Mouse (Mus musculus): Measurements from ENCODE around the gene Ptcd1. TPM values are rescaled to one million over a fixed set of nuclear protein-coding genes. Genes with fewer than 3 reads are reported as not detected.
A peak's percentile ranks its signal among the peaks of the same experiment; 100 is the strongest.
"Not testable (repeated sequence)": the region's sequence is repeated elsewhere in the genome, so short reads cannot be mapped to it uniquely, and the experiment has no call there.

Ptcd1 gene
- polyA plus RNA-seq, 1 experiment from 2014 or later, result 15.6 TPM

GRCm38 (mm10) chr5:145114071-145114605 is 52.8 kb downstream of the Ptcd1 start, which contains the start of gene Arpc1b:
TSS of gene Arpc1b (plus strand) at chr5:145114215.
- peak within 1 kb of the TSS; percentile 56 for H3K9ac ChIP-seq (ENCODE audit: low read length)
- no peaks in the 10 kb centered on the region for H3K4me1 ChIP-seq (ENCODE audit: control insufficient read depth, insufficient read depth, low read length)
- H3K4me3 ChIP-seq (ENCODE audit: low read depth, low read length), result peak within 1 kb of the TSS; percentile 50
- H3K9me3 ChIP-seq (ENCODE audit: control insufficient read depth, low read length), result no peaks in the 10 kb centered on the region
- DNase-seq (ENCODE audit: low spot score, missing footprints) (peak; percentile 91), ATAC-seq (ENCODE audit: low FRiP score) (peak; percentile 79)
- 2% methylated on average over 37 of the region's 53 CpGs for WGBS
- H3K27me3 ChIP-seq (ENCODE audit: control insufficient read depth, insufficient read depth, low read length), result peaks cover 12% of the 10 kb centered on the region
- no peak within 1 kb of the TSS for H3K27ac ChIP-seq (ENCODE audit: low read depth, low read length)
- H3K36me3 ChIP-seq (ENCODE audit: control insufficient read depth, insufficient read depth, low read length), result peaks cover 7% of the 10 kb centered on the region; the same call in 1 of the 2 replicates
- peak within 1 kb of the TSS; percentile 59 for H3K4me2 ChIP-seq

GRCm38 (mm10) chr5:145113416-145113815 is 53.5 kb downstream of the Ptcd1 start:
- H3K4me1 ChIP-seq (ENCODE audit: control insufficient read depth, insufficient read depth, low read length), result no peaks in the 10 kb centered on the region
- no peak overlapping the region for H3K4me3 ChIP-seq (ENCODE audit: low read depth, low read length)
- 54% methylated on average over 2 of the region's 2 CpGs for WGBS
- DNase-seq (ENCODE audit: low spot score, missing footprints), result no peak
- H3K9me3 ChIP-seq (ENCODE audit: control insufficient read depth, low read length), result no peaks in the 10 kb centered on the region
- H3K4me2 ChIP-seq, result no peak overlapping the region
- no peak overlapping the region for H3K27ac ChIP-seq (ENCODE audit: low read depth, low read length)
- H3K9ac ChIP-seq (ENCODE audit: low read length), result no peak overlapping the region
- peaks cover 12% of the 10 kb centered on the region for H3K27me3 ChIP-seq (ENCODE audit: control insufficient read depth, insufficient read depth, low read length)
- no peak for ATAC-seq (ENCODE audit: low FRiP score)
- H3K36me3 ChIP-seq (ENCODE audit: control insufficient read depth, insufficient read depth, low read length), result peaks cover 11% of the 10 kb centered on the region

GRCm38 (mm10) chr5:145112566-145112965 is 54.3 kb downstream of the Ptcd1 start:
- Histone ChIP-seq H3K9ac (ENCODE audit: low read length) (no peak overlapping the region), H3K4me2 (no peak overlapping the region), H3K27ac (ENCODE audit: low read depth, low read length) (no peak overlapping the region), H3K9me3 (ENCODE audit: control insufficient read depth, low read length) (no peaks in the 10 kb centered on the region), H3K27me3 (ENCODE audit: control insufficient read depth, insufficient read depth, low read length) (peaks cover 12% of the 10 kb centered on the region), H3K4me1 (ENCODE audit: control insufficient read depth, insufficient read depth, low read length) (no peaks in the 10 kb centered on the region), H3K4me3 (ENCODE audit: low read depth, low read length) (no peak overlapping the region), H3K36me3 (ENCODE audit: control insufficient read depth, insufficient read depth, low read length) (peaks cover 11% of the 10 kb centered on the region)
- DNase-seq (ENCODE audit: low spot score, missing footprints) (no peak), ATAC-seq (ENCODE audit: low FRiP score) (no peak)
- WGBS, result 83% methylated on average over 8 of the region's 8 CpGs

- Histone ChIP-seq H3K4me3 (ENCODE audit: low read depth, low read length) (no peak overlapping the region), H3K9ac (ENCODE audit: low read length) (no peak overlapping the region), H3K4me2 (no peak overlapping the region), H3K4me1 (ENCODE audit: control insufficient read depth, insufficient read depth, low read length) (no peaks in the 10 kb centered on the region), H3K9me3 (ENCODE audit: control insufficient read depth, low read length) (no peaks in the 10 kb centered on the region), H3K36me3 (ENCODE audit: control insufficient read depth, insufficient read depth, low read length) (peaks cover 11% of the 10 kb centered on the region), H3K27ac (ENCODE audit: low read depth, low read length) (no peak overlapping the region), H3K27me3 (ENCODE audit: control insufficient read depth, insufficient read depth, low read length) (peaks cover 12% of the 10 kb centered on the region)
- no peak for ATAC-seq (ENCODE audit: low FRiP score)
- no peak for DNase-seq (ENCODE audit: low spot score, missing footprints)
- WGBS, result 94% methylated on average over 6 of the region's 6 CpGs
Observed at GRCm38 (mm10) chr5:145110401-145110800, 56.5 kb downstream of the Ptcd1 start.

GRCm38 (mm10) chr5:145105694-145106275 is 61.1 kb downstream of the Ptcd1 start:
- Histone ChIP-seq H3K4me1 (ENCODE audit: control insufficient read depth, insufficient read depth, low read length) (no peaks in the 10 kb centered on the region), H3K4me3 (ENCODE audit: low read depth, low read length) (no peak overlapping the region), H3K27ac (ENCODE audit: low read depth, low read length) (no peak overlapping the region), H3K4me2 (no peak overlapping the region), H3K27me3 (ENCODE audit: control insufficient read depth, insufficient read depth, low read length) (no peaks in the 10 kb centered on the region), H3K36me3 (ENCODE audit: control insufficient read depth, insufficient read depth, low read length) (peaks cover 32% of the 10 kb centered on the region), H3K9ac (ENCODE audit: low read length) (no peak overlapping the region), H3K9me3 (ENCODE audit: control insufficient read depth, low read length) (no peaks in the 10 kb centered on the region)
- ATAC-seq (ENCODE audit: low FRiP score) (no peak), DNase-seq (ENCODE audit: low spot score, missing footprints) (no peak)
- WGBS, result 94% methylated on average over 9 of the region's 9 CpGs

- no peak overlapping the region for H3K4me2 ChIP-seq
- no peak for DNase-seq (ENCODE audit: low spot score, missing footprints)
- no peak overlapping the region for H3K9ac ChIP-seq (ENCODE audit: low read length)
- no peak overlapping the region for H3K27ac ChIP-seq (ENCODE audit: low read depth, low read length)
- no peaks in the 10 kb centered on the region for H3K27me3 ChIP-seq (ENCODE audit: control insufficient read depth, insufficient read depth, low read length)
- no peak for ATAC-seq (ENCODE audit: low FRiP score)
- H3K36me3 ChIP-seq (ENCODE audit: control insufficient read depth, insufficient read depth, low read length), result peaks cover 30% of the 10 kb centered on the region
- 90% methylated on average over 9 of the region's 9 CpGs for WGBS
- H3K4me3 ChIP-seq (ENCODE audit: low read depth, low read length), result no peak overlapping the region
- no peaks in the 10 kb centered on the region for H3K4me1 ChIP-seq (ENCODE audit: control insufficient read depth, insufficient read depth, low read length)
- no peaks in the 10 kb centered on the region for H3K9me3 ChIP-seq (ENCODE audit: control insufficient read depth, low read length)
Observed at GRCm38 (mm10) chr5:145104328-145104727, 62.6 kb downstream of the Ptcd1 start.

GRCm38 (mm10) chr5:145102706-145103105 is 64.2 kb downstream of the Ptcd1 start:
- no peaks in the 10 kb centered on the region for H3K9me3 ChIP-seq (ENCODE audit: control insufficient read depth, low read length)
- no peaks in the 10 kb centered on the region for H3K27me3 ChIP-seq (ENCODE audit: control insufficient read depth, insufficient read depth, low read length)
- no peak overlapping the region for H3K4me2 ChIP-seq
- H3K9ac ChIP-seq (ENCODE audit: low read length), result no peak overlapping the region
- H3K27ac ChIP-seq (ENCODE audit: low read depth, low read length), result no peak overlapping the region
- ATAC-seq (ENCODE audit: low FRiP score) (no peak), DNase-seq (ENCODE audit: low spot score, missing footprints) (no peak)
- 90% methylated on average over 4 of the region's 4 CpGs for WGBS
- H3K4me1 ChIP-seq (ENCODE audit: control insufficient read depth, insufficient read depth, low read length), result no peaks in the 10 kb centered on the region
- H3K4me3 ChIP-seq (ENCODE audit: low read depth, low read length), result no peak overlapping the region
- peaks cover 26% of the 10 kb centered on the region for H3K36me3 ChIP-seq (ENCODE audit: control insufficient read depth, insufficient read depth, low read length)

GRCm38 (mm10) chr5:145101451-145101850 is 65.5 kb downstream of the Ptcd1 start:
- not testable (repeated sequence) for H3K4me3 ChIP-seq (ENCODE audit: low read depth, low read length); H3K4me1 ChIP-seq (ENCODE audit: control insufficient read depth, insufficient read depth, low read length); ATAC-seq (ENCODE audit: low FRiP score); H3K27me3 ChIP-seq (ENCODE audit: control insufficient read depth, insufficient read depth, low read length); H3K9me3 ChIP-seq (ENCODE audit: control insufficient read depth, low read length); H3K27ac ChIP-seq (ENCODE audit: low read depth, low read length); H3K9ac ChIP-seq (ENCODE audit: low read length); H3K4me2 ChIP-seq; DNase-seq (ENCODE audit: low spot score, missing footprints)
- peaks cover 29% of the 10 kb centered on the region for H3K36me3 ChIP-seq (ENCODE audit: control insufficient read depth, insufficient read depth, low read length)
- WGBS, result 95% methylated on average over 11 of the region's 11 CpGs

GRCm38 (mm10) chr5:145100960-145101359 is 65.9 kb downstream of the Ptcd1 start:
- Histone ChIP-seq H3K4me2 (no peak overlapping the region), H3K36me3 (ENCODE audit: control insufficient read depth, insufficient read depth, low read length) (peaks cover 32% of the 10 kb centered on the region), H3K9me3 (ENCODE audit: control insufficient read depth, low read length) (no peaks in the 10 kb centered on the region), H3K9ac (ENCODE audit: low read length) (no peak overlapping the region), H3K27ac (ENCODE audit: low read depth, low read length) (no peak overlapping the region), H3K4me3 (ENCODE audit: low read depth, low read length) (no peak overlapping the region), H3K27me3 (ENCODE audit: control insufficient read depth, insufficient read depth, low read length) (no peaks in the 10 kb centered on the region), H3K4me1 (ENCODE audit: control insufficient read depth, insufficient read depth, low read length) (no peaks in the 10 kb centered on the region)
- ATAC-seq (ENCODE audit: low FRiP score) (no peak), DNase-seq (ENCODE audit: low spot score, missing footprints) (no peak)
- 94% methylated on average over 9 of the region's 9 CpGs for WGBS
